Mouse (Mus musculus) kidney, postnatal 14 days (tissue): ENCODE results near the gene Smc1b.

Experiments
- DNase-seq: peaks from one replicate; pipeline ENCODE4 v3.0.0; 2022; ENCODE audit warnings: mixed read lengths

Gene Smc1b

DNA sequence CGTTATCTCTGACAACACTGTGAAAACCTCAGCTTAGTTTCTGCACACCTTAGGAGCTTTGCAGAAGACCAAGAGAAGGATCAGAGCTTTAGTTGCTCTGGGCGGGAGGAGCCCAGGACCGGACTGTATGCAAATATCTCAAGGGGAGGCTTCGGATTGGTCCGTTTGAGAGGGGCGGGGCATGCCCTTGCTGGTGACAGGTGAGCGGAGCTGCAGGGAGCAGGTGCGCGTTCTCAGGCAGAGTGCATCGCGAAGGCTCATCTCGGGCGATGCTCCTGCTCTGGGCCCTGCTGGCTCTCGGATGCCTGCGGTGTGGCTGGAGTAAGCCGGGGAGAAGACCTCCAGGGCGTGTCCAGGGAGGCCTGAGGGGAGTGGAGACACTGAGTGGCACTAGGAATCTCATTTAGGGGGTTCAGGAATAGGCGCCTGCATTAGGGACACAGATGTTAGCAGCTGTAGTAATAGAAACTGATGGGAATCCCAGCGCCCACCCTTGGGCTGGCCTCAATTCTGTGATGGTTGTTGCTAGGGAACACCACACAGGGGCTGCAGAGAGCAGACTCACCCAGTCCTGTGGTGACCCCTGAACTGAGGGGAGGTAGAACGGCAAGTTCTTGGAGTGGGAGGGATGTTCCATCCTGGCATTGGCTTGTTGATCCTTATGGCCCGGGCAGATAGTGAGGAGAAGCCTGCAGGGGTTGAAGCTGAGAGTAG lies 114.7 kb downstream of the Smc1b start, which contains the start of gene Upk3a:
TSS of gene Upk3a (plus strand) at position 191 of the 714 bp plus-strand sequence.
- DNase-seq = peak; percentile 71

DNA sequence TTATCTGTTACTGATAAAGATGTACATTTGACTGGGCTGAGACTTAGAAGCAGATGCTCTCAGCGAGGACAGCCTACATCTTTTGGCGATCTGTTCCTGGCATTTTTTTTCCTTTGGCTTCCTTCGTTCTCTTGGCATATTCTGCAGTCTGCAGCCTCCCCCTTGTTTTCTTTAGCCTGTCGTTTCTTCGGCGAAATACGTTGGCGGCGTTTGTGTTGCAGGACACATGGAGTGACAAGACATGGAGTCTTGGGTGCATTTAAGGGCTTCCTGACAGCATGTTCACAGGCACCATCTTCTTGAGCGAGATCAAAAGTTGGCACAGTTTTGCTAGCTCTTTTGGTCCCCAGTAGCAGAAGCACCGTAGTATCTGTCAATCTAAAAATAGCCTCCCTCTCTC lies 116.0 kb downstream of the Smc1b start:
- DNase-seq = no peak
